8 mouse cellular contexts compared by ENCODE assay signal in genomic region chr9:15356916-15357483, GRCm38 (mm10). TPM values are rescaled to one million over a fixed set of nuclear protein-coding genes. Genes with fewer than 3 reads are reported as not detected.
DNase-seq lines count a peak whose midpoint lies in the region; ATAC-seq and TF ChIP-seq lines count a peak whose summit lies in the region.

No protein-coding gene starts in this region.

- peak overlapping the region; percentile 87 for H3K27ac ChIP-seq in gastrocnemius, adult 2 months
- peak overlapping the region; percentile 96 for H3K27ac ChIP-seq in testis, adult 2 months (ENCODE audit: control insufficient read depth, insufficient read depth, low read depth, low read length)
- H3K27ac ChIP-seq in liver, embryonic 12.5 days: peak overlapping the region; percentile 78

- H3K27me3 ChIP-seq in testis, adult 2 months (ENCODE audit: control insufficient read depth, insufficient read depth, low read length): no peaks in the 10 kb centered on the region
- H3K27me3 ChIP-seq in liver, embryonic 12.5 days (replicated peaks): 0 out of 2 replicates have a peak, but pooled peaks cover 5% of the 10 kb centered on the region

- peaks cover 4% of the 10 kb centered on the region for H3K4me1 ChIP-seq in testis, adult 2 months (ENCODE audit: control insufficient read depth, insufficient read depth, low read length)
- peaks cover 23% of the 10 kb centered on the region for H3K4me1 ChIP-seq in liver, embryonic 12.5 days

- no peaks in the 10 kb centered on the region for H3K9me3 ChIP-seq in liver, embryonic 12.5 days (replicated peaks)

- no peak for TF ChIP-seq POLR2A in testis, adult 2 months (IDR thresholded peaks at IDR 0.05; ENCODE audit: control insufficient read depth, low read depth, low read length)

- no peak for DNase-seq in gastrocnemius, adult 2 months
- DNase-seq in gastrocnemius, postnatal 36 days: no peak
- no peak for DNase-seq in testis, postnatal 10 days (ENCODE audit: low spot score)
- DNase-seq in embryo, embryonic 9.5 days (ENCODE audit: extremely low spot score): no peak
- DNase-seq in cerebellum, postnatal 36 days: no peak
- DNase-seq in adrenal gland, postnatal 25 days: no peak

- peak overlapping the region; percentile 73 for H3K4me2 ChIP-seq in liver, embryonic 12.5 days

- peak; percentile 45 for ATAC-seq in liver, embryonic 12.5 days

- H3K4me3 ChIP-seq in gastrocnemius, adult 2 months: peak overlapping the region; percentile 74
- H3K4me3 ChIP-seq in testis, adult 2 months (ENCODE audit: control insufficient read depth, low read depth, low read length): peak overlapping the region; percentile 98
- peak overlapping the region; percentile 92 for H3K4me3 ChIP-seq in liver, embryonic 12.5 days

- intact Hi-C loops in gastrocnemius, adult 2 months (cut with DNase I): loop anchor here (5.0 kb wide), 2 partner anchors 50 to 135 kb away; partner anchors contain the start of genes 4931406C07Rik, Smco4 and Taf1d
- intact Hi-C loops in gastrocnemius, postnatal 36 days (cut with DNase I): no loop called here

- 1% methylated on average over 9 of the region's 9 CpGs for WGBS in liver, embryonic 12.5 days (ENCODE audit: insufficient replicate concordance)

- H3K36me3 ChIP-seq in testis, adult 2 months (ENCODE audit: control insufficient read depth, insufficient read depth, low read length): peaks cover 2% of the 10 kb centered on the region; the same call in 1 of the 2 replicates
- peaks cover 20% of the 10 kb centered on the region for H3K36me3 ChIP-seq in liver, embryonic 12.5 days

- TF ChIP-seq CTCF in gastrocnemius, adult 2 months (IDR thresholded peaks at IDR 0.05): no peak
- TF ChIP-seq CTCF in testis, adult 2 months (IDR thresholded peaks at IDR 0.05; ENCODE audit: control insufficient read depth, insufficient read depth, insufficient replicate concordance, low read depth, low read length): no peak

- peak overlapping the region; percentile 90 for H3K9ac ChIP-seq in liver, embryonic 12.5 days

RNA-seq across cellular contexts. Expression of gene Cep295, which starts 0.6 kb away (rescaled TPM):
- 1 to 10 TPM; 5.1 to 5.9 TPM for total RNA-seq in gastrocnemius, adult 2 months (2021)
- 1 to 10 TPM; 6.5 to 7.4 TPM for total RNA-seq in gastrocnemius, postnatal 36 days (2021)
- polyA plus RNA-seq in testis, adult 2 months (2012; rRNA removed): 17.4 and 20.8 TPM in 2 replicates
- 13.9 and 14.2 TPM in 2 replicates for polyA plus RNA-seq in liver, embryonic 12.5 days (2016; fragmentation: Nextera tagmentation; extraction: Ambion mirVana)
- total RNA-seq in adrenal gland, postnatal 25 days (2021): 18.7 and 19.2 TPM in 2 replicates

RNA-seq across cellular contexts. Expression of gene 4931406C07Rik, which starts 50.8 kb away (rescaled TPM):
- total RNA-seq in gastrocnemius, adult 2 months (2021): 1 to 10 TPM; 3.4 to 3.6 TPM
- 1 to 10 TPM; 3.3 to 4.2 TPM for total RNA-seq in gastrocnemius, postnatal 36 days (2021)
- 13.4 and 17.7 TPM in 2 replicates for polyA plus RNA-seq in testis, adult 2 months (2012; rRNA removed)
- polyA plus RNA-seq in liver, embryonic 12.5 days (2016; fragmentation: Nextera tagmentation; extraction: Ambion mirVana): 3.8 TPM in 2 replicates
- 102 and 104 TPM in 2 replicates for total RNA-seq in adrenal gland, postnatal 25 days (2021)

RNA-seq across cellular contexts. Expression of gene Taf1d, which starts 51.0 kb away (rescaled TPM):
- 100 to 1,000 TPM; 101 to 103 TPM for total RNA-seq in gastrocnemius, adult 2 months (2021)
- 100 to 1,000 TPM in 1 of 2 experiments, 10 to 100 TPM in 1; 85.5 to 104 TPM for total RNA-seq in gastrocnemius, postnatal 36 days (2021)
- polyA plus RNA-seq in testis, adult 2 months (2012; rRNA removed): 15.1 and 16.8 TPM in 2 replicates
- polyA plus RNA-seq in liver, embryonic 12.5 days (2016; fragmentation: Nextera tagmentation; extraction: Ambion mirVana): 63.5 and 64.6 TPM in 2 replicates
- total RNA-seq in adrenal gland, postnatal 25 days (2021): 129 and 161 TPM in 2 replicates

Comparison
In these comparisons a context has a peak if more than half of its experiments do, and no peak if none do; other contexts are left out.
1. RNA of gene 4931406C07Rik, which starts 50.8 kb away (total RNA-seq): 102 to 104 TPM in adrenal gland, postnatal 25 days; 3.3 to 4.2 TPM in gastrocnemius, postnatal 36 days and 3.4 to 3.6 TPM in gastrocnemius, adult 2 months; every median in the first group is over 10 times any median in the second.
2. Peak in every context shown above with its lines, with median percentiles within 50 percentile points of each other: H3K27ac ChIP-seq and H3K4me3 ChIP-seq.